Mouse (Mus musculus) spleen, postnatal 10 days (tissue): ENCODE results near the gene Nadk.
A peak's percentile ranks its signal among the peaks of the same experiment; 100 is the strongest.

Experiments used
- DNase-seq, 2 experiments: peaks; one replicate each; pipeline ENCODE4 v3.0.0; 2021 to 2022; ENCODE audit warnings: low spot score in 2 of 2

Nadk gene

GRCm38 (mm10) chr4:155601997-155602456, 39.8 kb downstream of the Nadk start:
- no peak for DNase-seq

- DNase-seq = no peak
These were observed 40.6 kb downstream of the Nadk start for GRCm38 (mm10) chr4:155602753-155603152.

- no peak for DNase-seq
These were observed 41.6 kb downstream of the Nadk start for GRCm38 (mm10) chr4:155603801-155604200.

DNA sequence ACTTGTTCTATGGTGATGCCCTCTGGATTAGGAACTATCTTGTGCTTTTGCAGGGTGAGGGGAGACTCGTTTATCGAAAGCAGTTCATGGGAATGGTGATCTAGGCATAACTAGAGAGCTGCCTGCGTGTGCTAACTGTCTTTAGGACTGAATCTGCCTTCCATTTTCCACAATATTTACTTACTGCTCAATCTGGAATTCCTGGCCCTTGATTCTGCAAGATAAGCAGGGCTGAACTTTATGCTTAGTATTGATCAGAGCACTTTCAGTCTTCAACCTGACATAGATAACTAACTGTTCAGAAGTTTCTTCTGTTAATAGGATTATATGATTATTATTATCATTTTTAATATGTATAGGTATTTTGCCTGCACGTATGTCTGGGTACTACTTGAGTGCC, 43.0 kb downstream of the Nadk start:
- DNase-seq = no peak

- no peak for DNase-seq
These were observed 44.6 kb downstream of the Nadk start for GRCm38 (mm10) chr4:155606825-155607224.

GRCm38 (mm10) chr4:155611860-155612259, 49.7 kb downstream of the Nadk start:
- no peak for DNase-seq

GRCm38 (mm10) chr4:155613264-155613663, 51.1 kb downstream of the Nadk start:
- DNase-seq = no peak

DNA sequence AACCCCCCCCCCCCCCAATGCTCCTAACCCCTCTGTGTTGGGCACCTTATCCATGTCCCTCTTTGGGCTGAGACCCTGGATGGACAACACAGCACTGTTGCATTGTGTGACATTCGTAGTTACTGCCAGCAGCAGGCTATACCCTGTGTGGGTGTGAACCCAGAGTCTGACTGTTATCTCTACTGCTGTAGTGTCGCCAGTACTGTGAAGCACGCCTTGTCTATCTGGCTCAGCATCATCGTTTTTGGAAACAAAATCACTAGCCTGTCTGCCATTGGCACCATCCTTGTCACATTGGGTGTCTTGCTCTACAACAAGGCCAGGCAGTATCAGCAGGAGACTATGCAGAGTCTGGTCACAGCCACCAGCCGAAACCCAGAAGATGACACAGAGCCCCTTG, 56.1 kb downstream of the Nadk start:
- no peak for DNase-seq

DNA sequence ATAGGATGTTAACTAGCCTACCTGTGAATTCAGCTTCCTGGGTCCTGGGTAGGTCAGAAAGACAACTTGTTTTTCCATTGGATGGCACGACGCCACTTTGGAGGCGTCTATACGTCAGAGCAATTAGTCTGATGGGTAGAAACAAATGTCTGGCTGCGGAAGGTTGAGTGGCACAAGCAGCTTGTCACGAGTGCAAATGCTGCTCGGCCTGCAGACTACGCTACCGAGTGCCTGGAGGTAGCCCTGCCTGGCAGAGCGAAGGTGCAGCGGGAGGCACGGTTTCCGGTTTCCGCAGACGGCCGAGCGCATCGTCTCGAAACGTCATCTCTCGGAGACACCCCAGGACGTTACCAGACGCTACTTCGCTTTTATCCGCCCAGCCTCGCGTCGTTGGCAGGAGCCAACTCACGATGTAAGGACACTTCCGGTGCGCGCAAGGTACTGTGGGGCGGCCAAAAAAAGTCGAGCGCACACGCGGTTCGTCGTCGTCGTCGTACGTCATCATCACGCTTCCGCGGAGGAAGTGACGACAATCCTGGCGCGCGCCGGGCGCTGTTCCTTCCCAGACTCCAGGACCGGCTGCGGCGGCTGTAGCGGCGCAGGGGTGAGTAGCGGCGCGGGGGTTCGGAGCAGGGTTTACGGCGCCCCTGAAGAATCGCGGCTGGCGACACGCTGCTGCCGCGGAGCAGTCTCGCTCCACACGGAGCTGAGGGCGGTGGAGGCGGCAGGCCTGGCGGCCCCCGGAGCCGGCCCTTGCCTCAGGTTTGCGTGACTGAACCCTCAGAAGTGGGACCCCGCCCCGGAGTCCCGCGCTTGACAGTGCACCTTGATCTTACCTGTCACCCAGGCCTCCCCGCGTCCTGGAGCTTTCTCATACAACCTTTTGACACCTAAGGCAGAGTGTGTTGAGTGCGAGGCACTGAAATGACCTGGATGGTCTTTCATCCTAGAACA, 62.4 kb downstream of the Nadk start, which contains the start of gene Cdk11b:
Gene Cdk11b, plus strand, starts transcription at position 517 of the 954 bp plus-strand sequence.
- DNase-seq = peak; percentile 91 to 96

DNA sequence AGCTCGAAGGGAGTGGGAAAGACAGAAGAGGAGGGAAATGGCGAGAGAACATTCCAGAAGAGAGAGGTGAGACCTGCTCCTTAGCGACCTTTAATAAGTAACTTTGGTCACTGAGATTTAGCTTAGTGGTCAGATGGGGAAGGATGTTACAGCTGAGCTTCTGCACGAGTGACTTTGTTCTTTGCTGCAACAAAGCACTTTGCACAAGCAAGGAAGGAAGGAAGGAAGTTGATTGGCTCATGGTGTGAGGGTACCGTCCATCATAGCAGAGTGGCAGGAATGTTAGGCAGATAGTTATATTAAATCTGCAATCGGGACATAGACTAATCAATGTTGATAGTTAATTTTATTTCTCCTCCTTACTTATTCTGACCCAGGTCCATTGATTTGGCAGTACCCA, 68.1 kb downstream of the Nadk start:
- DNase-seq = no peak

- no peak for DNase-seq
These were observed 73.8 kb downstream of the Nadk start for GRCm38 (mm10) chr4:155635766-155636499.
